Mouse (Mus musculus): Measurements from ENCODE around the gene Dpf1.
A peak's percentile ranks its signal among the peaks of the same experiment; 100 is the strongest.

Gene Dpf1

GRCm38 (mm10) chr7:29303738-29304462 is at the start of gene Dpf1:
TSS of gene Dpf1 (plus strand) at chr7:29303951.
- DNase-seq (ENCODE audit: low spot score in 2 of 2) = no peak

- DNase-seq (ENCODE audit: low spot score in 2 of 2) = no peak
Measured at GRCm38 (mm10) chr7:29255875-29256274, 47.9 kb upstream of the Dpf1 start.

DNA sequence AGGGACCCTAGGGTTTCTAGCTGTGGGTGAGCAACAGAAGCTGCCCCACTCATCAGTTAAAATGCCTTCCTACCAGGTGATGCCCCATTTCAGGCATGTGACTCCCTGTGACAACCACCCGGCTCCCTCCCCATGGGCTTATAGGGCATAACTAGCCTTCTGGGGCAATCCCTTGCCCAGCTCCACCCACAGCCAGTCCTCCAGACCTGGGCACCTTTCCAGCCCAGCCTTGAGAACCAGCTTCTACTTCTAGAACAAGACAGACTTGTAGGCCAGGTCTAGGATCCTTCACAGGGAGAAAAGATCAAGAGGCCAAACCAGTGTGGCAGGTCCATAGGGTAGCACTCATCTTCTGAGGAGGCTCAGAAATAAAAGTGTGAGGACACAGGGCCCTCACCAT is 46.4 kb upstream of the Dpf1 start:
- peak in 1 of 2 experiments; percentile 65 for DNase-seq (ENCODE audit: low spot score in 2 of 2)

DNA sequence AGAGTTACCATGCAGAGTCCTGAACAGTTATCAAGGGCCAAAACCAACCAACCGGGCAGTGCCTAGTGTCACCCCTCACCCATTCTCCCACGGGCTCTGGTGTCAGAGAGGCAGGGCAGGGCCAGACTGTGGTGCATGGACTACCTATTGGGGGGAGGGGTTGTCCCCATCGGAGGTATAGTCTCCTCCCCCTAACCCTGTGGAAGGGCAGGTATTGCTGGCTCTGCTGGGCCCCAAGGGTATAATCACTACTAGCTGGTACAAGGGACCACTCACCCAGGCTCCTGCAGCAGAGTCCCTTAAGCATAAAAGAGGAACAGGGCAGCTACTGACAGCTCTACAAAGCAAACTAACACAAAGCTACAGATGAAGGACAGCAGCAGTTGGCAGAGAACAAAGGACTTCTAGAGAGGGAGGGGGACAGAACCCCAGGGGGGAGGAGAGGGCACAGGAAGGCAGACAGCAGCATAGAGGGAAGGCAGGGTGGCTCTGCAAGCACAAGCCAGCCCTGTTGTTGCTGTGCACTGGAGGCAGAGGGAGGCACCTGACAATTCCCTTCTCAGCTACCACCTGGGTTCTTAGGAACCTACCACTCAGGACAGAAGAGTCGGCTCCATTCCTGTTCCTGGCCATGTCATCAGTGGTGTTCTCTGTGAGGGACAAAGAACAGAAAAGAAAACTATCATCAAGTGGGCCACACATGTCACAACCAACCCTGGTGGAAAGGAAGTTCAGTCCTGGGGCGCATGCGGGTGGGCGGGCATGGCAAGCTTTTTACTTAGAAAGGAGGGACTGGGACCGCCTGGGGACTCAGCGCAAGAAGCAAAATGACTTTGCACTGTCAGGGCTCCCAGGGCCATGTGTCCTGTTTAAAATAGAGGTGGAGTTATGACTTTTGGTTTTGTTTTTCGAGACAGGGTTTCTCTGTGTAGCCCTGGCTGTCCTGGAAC is 43.7 kb upstream of the Dpf1 start:
- no peak for DNase-seq (ENCODE audit: low spot score in 2 of 2)

GRCm38 (mm10) chr7:29262151-29262550 is 41.6 kb upstream of the Dpf1 start:
- no peak for DNase-seq (ENCODE audit: low spot score in 2 of 2)

DNA sequence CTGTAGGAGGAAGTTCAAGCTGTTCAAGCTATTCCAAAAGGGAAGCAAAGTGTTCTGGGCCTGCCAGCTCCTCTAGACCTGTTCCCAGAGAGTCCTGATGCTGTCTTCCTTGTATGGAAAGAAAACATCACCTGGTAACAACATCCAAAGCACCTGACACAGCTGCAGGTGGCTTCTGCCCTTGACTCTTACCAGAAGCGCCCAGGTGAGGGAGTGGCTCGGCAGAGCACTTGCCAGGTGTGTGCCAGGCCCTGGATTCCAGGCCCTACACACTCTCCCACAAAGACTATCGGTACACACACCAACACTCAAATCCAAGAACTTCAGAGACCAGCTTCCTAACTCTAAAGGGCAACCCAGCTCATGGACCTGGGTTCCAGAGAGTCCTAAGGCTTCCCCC is 39.9 kb upstream of the Dpf1 start:
- DNase-seq (ENCODE audit: low spot score in 2 of 2) = no peak

- DNase-seq (ENCODE audit: low spot score in 2 of 2) = no peak
Measured at GRCm38 (mm10) chr7:29265636-29266035, 38.1 kb upstream of the Dpf1 start.

- no peak for DNase-seq (ENCODE audit: low spot score in 2 of 2)
Measured at GRCm38 (mm10) chr7:29266931-29267330, 36.8 kb upstream of the Dpf1 start.

DNA sequence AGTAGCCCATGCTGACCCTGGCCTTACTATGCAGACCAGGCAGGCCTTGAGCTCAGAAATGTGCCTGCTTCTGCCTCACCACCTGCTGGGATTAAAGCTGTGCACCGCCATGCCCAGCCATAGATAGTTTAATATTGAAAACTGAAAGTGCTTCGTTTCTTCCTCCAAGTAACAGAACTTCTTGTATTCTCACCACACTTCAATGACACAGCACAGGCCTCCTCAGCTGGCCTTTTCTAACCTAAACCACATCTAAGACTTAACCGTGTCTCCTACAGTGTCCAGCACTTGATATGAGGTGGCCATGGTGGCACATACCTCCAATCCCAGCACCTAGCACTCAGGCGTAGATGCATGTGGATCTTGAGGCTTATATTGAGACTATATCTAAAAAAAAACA is 33.3 kb upstream of the Dpf1 start:
- no peak for DNase-seq (ENCODE audit: low spot score in 2 of 2)

DNA sequence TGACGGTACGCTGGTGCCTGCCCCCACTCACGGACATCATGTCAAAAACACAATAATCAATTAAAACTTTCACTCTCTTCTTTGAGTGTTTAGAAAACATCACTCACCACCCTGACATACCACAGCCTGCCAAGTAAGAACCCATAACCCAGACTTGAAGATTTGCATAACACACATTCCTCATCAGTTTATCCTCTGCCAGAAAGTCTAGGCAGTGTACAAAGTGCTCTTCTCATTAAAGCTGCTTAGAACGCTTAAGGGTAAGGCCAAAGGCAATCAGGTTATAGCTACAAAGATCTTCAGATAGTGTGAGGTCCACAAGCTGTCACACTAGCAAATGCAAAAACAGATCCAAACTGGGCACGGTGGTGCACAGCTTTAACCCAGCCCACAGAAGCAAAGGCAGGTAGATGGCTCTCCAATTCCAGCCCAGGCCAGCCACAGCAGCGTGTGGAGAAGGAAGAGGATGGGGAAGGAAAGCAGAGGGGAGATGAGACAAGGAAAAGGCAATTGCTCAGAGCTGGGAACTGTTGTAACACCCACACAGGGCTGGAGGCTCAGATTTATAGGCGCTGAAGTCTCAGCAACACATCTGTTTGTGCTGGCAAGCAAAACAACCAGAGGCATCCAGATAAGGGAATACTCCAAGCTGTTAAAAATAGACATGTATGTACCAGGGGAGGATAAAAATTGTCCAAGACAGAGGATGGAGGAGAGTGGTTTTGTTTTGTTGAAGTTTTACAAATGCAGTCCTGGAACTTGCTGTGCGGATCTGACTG is 31.9 kb upstream of the Dpf1 start:
- no peak for DNase-seq (ENCODE audit: low spot score in 2 of 2)

DNA sequence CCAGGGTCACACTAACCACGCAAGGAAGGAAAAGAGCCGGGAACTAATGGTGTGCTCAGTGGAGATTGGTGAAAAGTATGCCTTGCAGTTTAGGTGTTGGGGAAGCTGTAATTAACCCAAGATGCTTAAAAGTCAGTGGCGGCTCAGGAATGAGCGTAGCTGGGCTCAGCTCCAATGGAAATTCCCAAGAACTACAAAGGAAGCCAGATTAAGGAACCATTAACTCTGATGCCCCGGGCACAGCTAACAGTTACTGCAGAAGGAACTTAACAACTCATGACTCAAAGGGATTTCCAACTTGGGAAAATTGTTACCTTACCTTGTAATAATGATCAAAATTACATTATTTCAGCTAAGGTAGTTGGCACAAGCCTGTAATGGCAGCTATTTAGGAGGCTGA is 27.0 kb upstream of the Dpf1 start:
- DNase-seq (ENCODE audit: low spot score in 2 of 2) = no peak

DNA sequence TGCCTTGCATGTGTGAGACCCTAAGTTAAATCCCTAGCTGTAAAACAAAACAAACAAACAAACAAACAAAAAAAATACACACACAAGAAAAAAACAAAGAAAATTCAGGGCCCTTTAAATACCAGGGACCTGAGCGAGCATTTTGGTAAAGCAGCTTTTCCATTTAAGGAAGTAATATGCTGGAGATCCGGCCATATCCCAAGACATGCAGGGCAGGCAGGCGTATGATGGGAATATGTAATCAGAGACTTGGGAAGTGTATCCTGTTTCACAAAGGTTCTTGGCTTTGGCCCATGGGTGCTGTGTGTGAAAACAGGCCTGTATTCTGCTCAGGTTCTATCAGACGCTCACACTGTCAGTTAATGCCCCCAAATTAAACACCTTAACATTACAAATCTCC is 26.2 kb upstream of the Dpf1 start:
- DNase-seq (ENCODE audit: low spot score in 2 of 2) = no peak

- DNase-seq (ENCODE audit: low spot score in 2 of 2) = no peak
Measured at GRCm38 (mm10) chr7:29279261-29279660, 24.5 kb upstream of the Dpf1 start.

DNA sequence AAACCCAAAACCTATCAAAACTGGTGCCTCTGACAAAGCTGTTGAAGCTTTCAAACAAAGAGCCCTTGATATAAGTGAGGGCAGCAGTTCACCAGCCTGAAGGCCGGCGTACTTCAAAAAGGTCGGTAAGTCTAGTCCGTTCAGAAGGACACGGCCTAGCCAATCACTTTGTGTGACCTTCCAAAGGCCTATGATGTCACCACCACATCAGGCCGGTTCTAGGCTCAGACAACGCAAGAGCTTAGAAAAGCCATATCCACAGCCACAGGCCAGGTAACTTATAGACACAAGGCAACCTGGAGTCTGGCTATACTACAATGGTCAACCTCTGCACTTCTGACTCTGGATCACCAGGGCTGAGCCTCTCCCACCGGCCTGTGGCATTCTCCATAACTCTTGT is 23.8 kb upstream of the Dpf1 start:
- no peak for DNase-seq (ENCODE audit: low spot score in 2 of 2)

- DNase-seq (ENCODE audit: low spot score in 2 of 2) = no peak
Measured at GRCm38 (mm10) chr7:29280801-29281200, 22.9 kb upstream of the Dpf1 start.

- DNase-seq (ENCODE audit: low spot score in 2 of 2) = peak; percentile 85 to 94
Measured at GRCm38 (mm10) chr7:29281201-29282073, 22.3 kb upstream of the Dpf1 start, which contains the start of gene Spint2. TSS of gene Spint2 (minus strand) at chr7:29281912.

DNA sequence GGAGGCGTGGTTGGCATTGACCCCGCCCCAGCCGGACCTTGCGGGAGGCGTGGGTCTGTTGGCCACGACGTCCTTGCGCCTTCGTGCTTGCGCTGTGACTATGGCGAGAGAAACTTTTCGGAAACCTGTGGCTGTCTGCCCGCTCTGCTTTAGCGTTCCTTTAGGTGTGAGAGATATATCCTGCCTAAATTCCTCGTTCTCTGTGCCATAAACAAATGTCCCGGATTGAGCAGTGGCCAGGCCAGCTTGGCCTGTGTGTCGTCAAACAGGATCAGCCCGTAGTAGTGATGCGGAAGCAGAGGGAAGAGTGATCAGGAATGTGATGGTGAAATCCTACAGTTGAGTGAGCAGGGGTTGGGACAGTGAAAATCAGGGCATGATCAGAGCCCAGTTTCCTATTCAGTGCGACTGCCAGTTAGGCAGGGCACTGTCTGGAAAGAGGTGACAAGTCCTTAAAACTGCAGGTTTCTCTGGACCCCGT is 21.6 kb upstream of the Dpf1 start:
- DNase-seq (ENCODE audit: low spot score in 2 of 2) = no peak

DNA sequence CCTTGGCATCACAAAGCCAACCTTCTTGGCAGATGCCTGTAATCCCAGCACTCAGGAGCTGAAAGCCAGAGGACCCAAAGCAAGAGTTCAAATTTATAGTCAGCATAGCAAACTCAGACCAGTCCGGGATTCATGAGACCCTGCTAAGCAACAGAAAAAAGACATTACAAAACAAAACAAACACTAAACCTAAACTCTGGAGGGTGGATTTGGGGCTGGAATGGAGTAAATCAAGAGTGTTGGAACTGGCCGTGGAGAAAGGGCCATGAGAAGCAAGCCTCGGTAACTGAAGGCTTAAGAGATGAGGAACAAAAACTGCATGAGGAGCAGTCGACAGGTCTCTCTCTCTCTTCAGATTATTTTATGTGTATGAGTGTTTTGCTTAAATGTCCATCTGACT is 19.9 kb upstream of the Dpf1 start:
- DNase-seq (ENCODE audit: low spot score in 2 of 2) = no peak

DNA sequence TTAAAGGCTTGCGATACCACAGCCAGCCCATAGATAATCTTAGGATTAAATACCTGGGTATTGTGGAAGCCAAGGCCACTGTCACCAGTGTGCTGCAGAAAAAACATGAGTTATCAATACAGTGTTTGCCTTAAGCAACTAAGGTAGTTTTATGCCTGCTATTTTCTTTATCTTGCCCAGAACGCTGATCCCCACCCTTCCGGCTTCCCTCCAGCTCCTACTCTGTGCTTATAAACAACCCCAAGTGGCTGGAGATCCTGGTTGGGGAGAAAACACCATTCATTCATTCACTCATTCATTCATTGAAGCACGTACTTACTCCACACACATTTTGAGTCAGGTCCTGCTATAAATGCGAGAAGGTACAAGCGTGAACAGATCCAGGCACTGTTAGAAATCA is 19.2 kb upstream of the Dpf1 start:
- no peak for DNase-seq (ENCODE audit: low spot score in 2 of 2)

DNA sequence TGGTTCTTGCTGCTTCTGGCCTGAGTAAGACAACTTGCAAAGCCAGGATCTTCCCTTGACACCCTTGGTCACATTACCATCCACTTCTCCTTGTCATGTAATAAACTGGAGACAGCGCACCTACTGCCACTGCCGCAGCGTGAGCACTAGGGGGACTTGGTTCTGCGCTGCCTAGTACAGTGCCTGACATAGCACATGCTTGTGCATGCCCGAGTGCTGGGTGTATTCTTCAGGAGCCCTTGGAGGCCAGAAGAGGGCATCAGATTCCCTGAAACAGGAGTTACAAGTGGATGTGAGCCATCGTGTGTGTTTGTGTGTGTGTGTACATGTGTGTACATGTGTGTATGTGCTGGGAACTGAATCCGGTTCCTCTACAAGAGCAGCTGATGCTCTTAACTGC is 16.3 kb upstream of the Dpf1 start:
- DNase-seq (ENCODE audit: low spot score in 2 of 2) = no peak

GRCm38 (mm10) chr7:29288079-29288478 is 15.7 kb upstream of the Dpf1 start:
- DNase-seq (ENCODE audit: low spot score in 2 of 2) = no peak
